Mouse (Mus musculus) heart, postnatal 10 days (tissue): ENCODE measurements at regions not wholly inside any gene's neighbourhood (a gene's known extent, or its start where the extent isn't known, plus 50 kb on each side); places are given as distances from the start of the nearest gene placed in this dataset.
A peak's percentile ranks its signal among the peaks of the same experiment; 100 is the strongest.

Source experiments
- DNase-seq, 2 experiments: peaks; one replicate each; pipeline ENCODE4 v3.0.0; 2021
- intact Hi-C: fragments of 180-260 bp; cut with DNase I; formaldehyde crosslinking; loops from one replicate; pipeline ENCODE4 v1.15.1; 2025

- DNase-seq, result no peak
- intact Hi-C loops, result no loop called here
These were observed 272.2 kb upstream of the 4930535I16Rik start for GRCm38 (mm10) chr4:124189993-124190385.

- DNase-seq, result peak in 1 of 2 experiments; percentile 14
- intact Hi-C loops, result no loop called here
These were observed 271.6 kb upstream of the 4930535I16Rik start for GRCm38 (mm10) chr4:124189352-124189992.

- DNase-seq, result no peak
- intact Hi-C loops, result no loop called here
These were observed 269.3 kb upstream of the 4930535I16Rik start for GRCm38 (mm10) chr4:124187108-124187507.

- DNase-seq, result no peak
These were observed 263.5 kb upstream of the 4930535I16Rik start for GRCm38 (mm10) chr4:124181335-124181734.

GRCm38 (mm10) chr4:124178401-124179018 is 260.7 kb upstream of the 4930535I16Rik start:
- intact Hi-C loops, result no loop called here
- DNase-seq, result no peak

More at GRCm38 (mm10) chr4:124181335-124181734, 263.5 kb upstream of the 4930535I16Rik start:
- intact Hi-C loops, result no loop called here

GRCm38 (mm10) chr4:124175531-124175930 is 257.7 kb upstream of the 4930535I16Rik start:
- DNase-seq, result no peak
- intact Hi-C loops, result no loop called here

- DNase-seq, result no peak
- intact Hi-C loops, result no loop called here
These were observed 236.8 kb upstream of the 4930535I16Rik start for GRCm38 (mm10) chr4:124154627-124155026.

GRCm38 (mm10) chr4:124149771-124150451 is 232.1 kb upstream of the 4930535I16Rik start:
- intact Hi-C loops, result no loop called here
- DNase-seq, result no peak

GRCm38 (mm10) chr4:124149037-124149436 is 231.2 kb upstream of the 4930535I16Rik start:
- intact Hi-C loops, result no loop called here
- no peak for DNase-seq

- no peak for DNase-seq
- intact Hi-C loops, result no loop called here
These were observed 229.5 kb upstream of the 4930535I16Rik start for GRCm38 (mm10) chr4:124147276-124147675.

GRCm38 (mm10) chr4:124146135-124146534 is 228.3 kb upstream of the 4930535I16Rik start:
- DNase-seq, result no peak

GRCm38 (mm10) chr4:124143630-124144029 is 225.8 kb upstream of the 4930535I16Rik start:
- intact Hi-C loops, result loop anchor here (5.0 kb wide), 1 partner anchor 186 kb away; no protein-coding TSS in a partner anchor
- no peak for DNase-seq

More at GRCm38 (mm10) chr4:124146135-124146534, 228.3 kb upstream of the 4930535I16Rik start:
- intact Hi-C loops, result no loop called here

GRCm38 (mm10) chr4:124143226-124143625 is 225.4 kb upstream of the 4930535I16Rik start:
- DNase-seq, result no peak

GRCm38 (mm10) chr4:124142083-124142482 is 224.3 kb upstream of the 4930535I16Rik start:
- intact Hi-C loops, result loop anchor here (1.0 to 5.0 kb wide), 2 partner anchors 185 to 533 kb away; no protein-coding TSS in a partner anchor
- DNase-seq, result peak; percentile 85 to 93

More at GRCm38 (mm10) chr4:124143226-124143625, 225.4 kb upstream of the 4930535I16Rik start:
- intact Hi-C loops, result loop anchor here (5.0 kb wide), 1 partner anchor 186 kb away; no protein-coding TSS in a partner anchor

GRCm38 (mm10) chr4:124135165-124135470 is 217.3 kb upstream of the 4930535I16Rik start:
- DNase-seq, result peak; percentile 69 to 79
- intact Hi-C loops, result no loop called here

GRCm38 (mm10) chr4:124134341-124135164 is 216.7 kb upstream of the 4930535I16Rik start:
- DNase-seq, result no peak
- intact Hi-C loops, result no loop called here

- DNase-seq, result no peak
- intact Hi-C loops, result no loop called here
These were observed 213.1 kb upstream of the 4930535I16Rik start for GRCm38 (mm10) chr4:124130946-124131345.

- no peak for DNase-seq
- intact Hi-C loops, result no loop called here
These were observed 208.4 kb upstream of the 4930535I16Rik start for GRCm38 (mm10) chr4:124126258-124126657.

GRCm38 (mm10) chr4:124120334-124120733 is 202.5 kb upstream of the 4930535I16Rik start:
- intact Hi-C loops, result no loop called here
- no peak for DNase-seq

GRCm38 (mm10) chr4:124113856-124114345 is 196.1 kb upstream of the 4930535I16Rik start:
- intact Hi-C loops, result no loop called here
- no peak for DNase-seq
